Mouse (Mus musculus) 3T3-L1 (cell line): ENCODE measurements around the gene Sae1.
A peak's percentile ranks its signal among the peaks of the same experiment; 100 is the strongest.

ENCODE experiments used
- DNase-seq: peaks from one replicate; pipeline ENCODE4 v3.0.0-alpha.2; 2015; ENCODE audit warnings: low read depth, low spot score

The Sae1 gene

DNA sequence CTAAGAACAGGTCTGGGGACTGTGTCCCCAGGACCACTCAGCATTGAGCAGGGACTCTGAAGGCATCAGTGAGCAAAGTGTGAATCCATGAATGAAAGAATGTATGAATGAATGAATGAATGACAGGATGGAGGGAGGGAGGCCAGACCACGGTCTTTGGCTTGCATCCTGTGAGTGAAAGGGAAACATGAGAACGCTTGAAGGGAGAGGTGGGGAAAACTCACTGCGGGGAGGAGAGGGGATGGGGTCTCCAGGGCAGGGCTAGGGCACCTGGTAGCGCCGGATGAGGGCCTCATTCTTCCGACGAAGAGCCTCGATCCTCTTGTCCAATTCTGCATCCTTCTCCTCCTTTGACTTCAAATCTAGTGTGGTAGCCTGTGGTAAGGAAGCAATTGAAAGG, 103.6 kb downstream of the Sae1 start:
- no peak for DNase-seq

GRCm38 (mm10) chr7:16282334-16282733, 105.3 kb downstream of the Sae1 start:
- DNase-seq, result no peak

- DNase-seq, result no peak
Observed at GRCm38 (mm10) chr7:16280721-16281120, 106.9 kb downstream of the Sae1 start.

GRCm38 (mm10) chr7:16274922-16275890, 112.4 kb downstream of the Sae1 start:
- DNase-seq, result no peak

DNA sequence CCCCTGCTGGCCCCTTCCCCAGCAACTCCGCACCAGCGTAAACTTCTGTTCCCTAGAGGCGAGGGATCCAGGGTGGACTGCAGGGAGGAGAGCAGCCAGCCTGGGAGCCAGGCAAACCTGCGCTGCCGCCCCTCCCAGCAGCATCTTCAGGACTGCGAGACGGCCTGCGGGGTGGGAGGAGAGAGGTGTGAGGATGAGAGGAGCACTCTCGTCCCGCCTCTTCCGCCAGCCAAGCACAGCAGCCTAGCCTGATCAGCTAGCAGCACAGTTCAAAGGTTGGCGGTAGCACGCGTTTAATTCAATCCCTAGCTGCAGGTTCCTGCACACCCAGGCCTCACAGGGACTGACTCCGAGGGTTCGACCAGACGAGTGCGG, 113.9 kb downstream of the Sae1 start:
- no peak for DNase-seq

DNA sequence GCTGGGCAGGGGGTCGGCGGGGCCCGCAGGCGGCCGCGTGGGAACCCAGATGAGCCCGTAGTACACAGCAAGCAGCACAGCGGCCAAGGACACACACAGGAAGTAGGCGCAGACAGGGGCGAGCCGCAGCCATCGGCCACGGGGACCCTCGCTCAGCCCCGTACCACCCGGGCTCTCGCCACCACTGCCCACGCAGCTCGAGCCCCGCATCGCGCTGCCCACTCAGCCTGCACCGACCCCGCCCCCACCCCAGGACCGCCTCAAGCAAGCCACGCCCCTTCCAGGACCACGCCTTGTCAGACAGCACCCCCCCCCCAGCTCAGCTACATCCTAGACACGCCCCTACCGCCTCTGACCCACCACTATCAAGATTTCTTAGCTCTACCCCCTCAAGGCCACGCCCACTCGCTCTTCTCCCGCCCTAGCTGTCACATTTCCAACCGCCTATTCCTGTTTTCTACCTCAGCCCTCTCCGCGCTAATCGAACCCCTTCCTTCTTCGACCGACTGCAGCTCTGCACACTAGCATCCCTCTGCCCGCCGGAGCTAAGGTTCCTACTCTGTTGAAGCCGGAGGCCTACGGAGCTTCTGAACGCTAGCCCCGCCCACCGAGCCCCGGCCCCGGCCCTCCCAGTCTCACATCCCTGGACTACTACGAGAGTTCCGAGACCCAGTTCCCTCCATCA, 114.4 kb downstream of the Sae1 start, which contains the start of gene Inafm1:
TSS of gene Inafm1 (minus strand) at position 537 of the 685 bp plus-strand sequence.
- peak; percentile 92 for DNase-seq

GRCm38 (mm10) chr7:16272681-16273080, 114.9 kb downstream of the Sae1 start:
- peak; percentile 65 for DNase-seq

- DNase-seq, result no peak
Observed at GRCm38 (mm10) chr7:16271139-16271538, 116.5 kb downstream of the Sae1 start.
